ENCODE assay signal across 27 mouse cellular contexts in genomic region chr1:82625474-82625873, GRCm38 (mm10). TPM values are rescaled to one million over a fixed set of nuclear protein-coding genes. Genes with fewer than 3 reads are reported as not detected.
DNase-seq lines count a peak whose midpoint lies in the region; ATAC-seq and TF ChIP-seq lines count a peak whose summit lies in the region.
"Had no signal": no experiment of that assay in that cellular context is flagged by ENCODE, and none has a peak within 500 bp of the region (broad histone marks: within the 10 kb centered on the region; RNA-seq: fewer than 3 reads in every experiment).

No protein-coding gene starts in this region.

- no peaks in the 10 kb centered on the region for H3K79me2 ChIP-seq in MEL (ENCODE audit: control insufficient read depth, insufficient read depth, low read length, poor library complexity)

- 0 out of 2 replicates have a peak overlapping the region, but pooled peaks have one; percentile 45 for H3K27ac ChIP-seq in liver, embryonic 13.5 days
- no peak overlapping the region for H3K27ac ChIP-seq in liver, embryonic 11.5 days (ENCODE audit: low read depth, low read length)
- H3K27ac ChIP-seq in MEL (ENCODE audit: control insufficient read depth, low read depth, low read length) = peak overlapping the region; percentile 73
- H3K27ac ChIP-seq in liver, postnatal 0 days (ENCODE audit: low read depth) = no peak overlapping the region
- H3K27ac ChIP-seq in heart, embryonic 12.5 days (ENCODE audit: poor library complexity, severe bottlenecking) = no peak overlapping the region
- H3K27ac ChIP-seq: embryonic facial prominence, embryonic 13.5 days; embryonic facial prominence, embryonic 15.5 days; forebrain, embryonic 10.5 days; forebrain, embryonic 12.5 days had no signal

- H3K4me1 ChIP-seq in liver, embryonic 13.5 days (replicated peaks) = peaks cover 23% of the 10 kb centered on the region
- H3K4me1 ChIP-seq in liver, embryonic 11.5 days (replicated peaks; ENCODE audit: control insufficient read depth, insufficient read depth, low read length) = peaks cover 2% of the 10 kb centered on the region; the same call in 1 of the 2 replicates
- peaks cover 18 to 37% of the 10 kb centered on the region in 2 experiments for H3K4me1 ChIP-seq in MEL (ENCODE audit: control insufficient read depth in 1 of 2, insufficient read depth in 2 of 2, low read length in 2 of 2)
- H3K4me1 ChIP-seq in liver, postnatal 0 days (ENCODE audit: insufficient read depth) = no peaks in the 10 kb centered on the region
- H3K4me1 ChIP-seq in heart, embryonic 12.5 days (replicated peaks) = peaks cover 7% of the 10 kb centered on the region; the same call in 1 of the 2 replicates
- H3K4me1 ChIP-seq: embryonic facial prominence, embryonic 13.5 days; embryonic facial prominence, embryonic 15.5 days; forebrain, embryonic 10.5 days; forebrain, embryonic 12.5 days had no signal

- WGBS in liver, embryonic 13.5 days (ENCODE audit: insufficient replicate concordance) = 24% methylated on average over 2 of the region's 2 CpGs
- 39% methylated on average over 2 of the region's 2 CpGs for WGBS in liver, embryonic 11.5 days
- 46% methylated on average over 2 of the region's 2 CpGs for WGBS in liver, postnatal 0 days (ENCODE audit: insufficient replicate concordance)
- WGBS in heart, embryonic 12.5 days = 53% methylated on average over 2 of the region's 2 CpGs

- TF ChIP-seq EP300 in MEL (IDR thresholded peaks at IDR 0.05; ENCODE audit: low read depth in 1 of 2, low read length in 2 of 2) = peak; percentile 91 to 96
- TF ChIP-seq EP300 in liver, postnatal 0 days (IDR thresholded peaks at IDR 0.05; ENCODE audit: low read depth) = 0 out of 2 replicates have a peak, but pooled peaks have one; percentile 21

- no peak overlapping the region for H3K4me3 ChIP-seq in liver, embryonic 13.5 days (replicated peaks)
- H3K4me3 ChIP-seq in liver, embryonic 11.5 days (ENCODE audit: low read depth, low read length) = no peak overlapping the region
- peak overlapping the region; percentile 0 to 8; a peak in 1 of 4 replicates for H3K4me3 ChIP-seq in MEL (ENCODE audit: control insufficient read depth in 1 of 2, insufficient read depth in 1 of 2, low read depth in 2 of 2, low read length in 2 of 2)
- no peak overlapping the region for H3K4me3 ChIP-seq in liver, postnatal 0 days (ENCODE audit: low read depth, low read length)
- no peak overlapping the region for H3K4me3 ChIP-seq in heart, embryonic 12.5 days
- H3K4me3 ChIP-seq: embryonic facial prominence, embryonic 13.5 days; embryonic facial prominence, embryonic 15.5 days; erythroblast, embryonic 14.5 days; forebrain, embryonic 10.5 days; forebrain, embryonic 12.5 days had no signal

- no peak for TF ChIP-seq RAD21 in MEL (IDR thresholded peaks at IDR 0.05; ENCODE audit: low read depth, low read length)

- no peak overlapping the region for H3K9ac ChIP-seq in liver, embryonic 13.5 days
- no peak overlapping the region for H3K9ac ChIP-seq in liver, embryonic 11.5 days (ENCODE audit: low read depth, low read length)
- no peak overlapping the region for H3K9ac ChIP-seq in MEL (ENCODE audit: control insufficient read depth, low read depth, low read length, poor library complexity, severe bottlenecking)
- H3K9ac ChIP-seq in liver, postnatal 0 days (replicated peaks) = no peak overlapping the region
- no peak overlapping the region for H3K9ac ChIP-seq in heart, embryonic 12.5 days
- H3K9ac ChIP-seq: embryonic facial prominence, embryonic 13.5 days; embryonic facial prominence, embryonic 15.5 days; forebrain, embryonic 12.5 days had no signal

- no peaks in the 10 kb centered on the region for H3K9me3 ChIP-seq in liver, embryonic 13.5 days (replicated peaks)
- no peaks in the 10 kb centered on the region for H3K9me3 ChIP-seq in liver, embryonic 11.5 days (ENCODE audit: control insufficient read depth, low read length)
- no peaks in the 10 kb centered on the region for H3K9me3 ChIP-seq in MEL (replicated peaks; ENCODE audit: insufficient read depth, low read length)
- no peaks in the 10 kb centered on the region for H3K9me3 ChIP-seq in liver, postnatal 0 days (ENCODE audit: low read length)
- H3K9me3 ChIP-seq in heart, embryonic 12.5 days (replicated peaks) = no peaks in the 10 kb centered on the region
- H3K9me3 ChIP-seq: embryonic facial prominence, embryonic 13.5 days; embryonic facial prominence, embryonic 15.5 days; forebrain, embryonic 10.5 days; forebrain, embryonic 12.5 days had no signal

- no peaks in the 10 kb centered on the region for H3K27me3 ChIP-seq in liver, embryonic 13.5 days
- no peaks in the 10 kb centered on the region for H3K27me3 ChIP-seq in liver, embryonic 11.5 days (replicated peaks; ENCODE audit: control insufficient read depth, insufficient read depth, low read length)
- H3K27me3 ChIP-seq in MEL (ENCODE audit: control insufficient read depth in 1 of 2, insufficient read depth in 2 of 2, low read length in 2 of 2) = no peaks in the 10 kb centered on the region
- H3K27me3 ChIP-seq in liver, postnatal 0 days (ENCODE audit: insufficient read depth, low read length) = no peaks in the 10 kb centered on the region
- peaks cover 5% of the 10 kb centered on the region for H3K27me3 ChIP-seq in heart, embryonic 12.5 days (replicated peaks)
- H3K27me3 ChIP-seq: embryonic facial prominence, embryonic 13.5 days; embryonic facial prominence, embryonic 15.5 days; forebrain, embryonic 12.5 days; Patski had no signal

- no peaks in the 10 kb centered on the region for H3K36me3 ChIP-seq in liver, embryonic 13.5 days
- no peaks in the 10 kb centered on the region for H3K36me3 ChIP-seq in liver, embryonic 11.5 days (ENCODE audit: control insufficient read depth, insufficient read depth, low read length)
- peaks cover 0 to 33% of the 10 kb centered on the region in 2 experiments; a peak in 2 of 4 replicates for H3K36me3 ChIP-seq in MEL (ENCODE audit: control insufficient read depth in 1 of 2, insufficient read depth in 2 of 2, low read length in 2 of 2)
- no peaks in the 10 kb centered on the region for H3K36me3 ChIP-seq in liver, postnatal 0 days (replicated peaks; ENCODE audit: insufficient read depth, low read length)
- no peaks in the 10 kb centered on the region for H3K36me3 ChIP-seq in heart, embryonic 12.5 days
- H3K36me3 ChIP-seq: embryonic facial prominence, embryonic 13.5 days; embryonic facial prominence, embryonic 15.5 days; forebrain, embryonic 10.5 days; forebrain, embryonic 12.5 days had no signal

- ATAC-seq in liver, embryonic 13.5 days (ENCODE audit: low read depth) = no peak
- ATAC-seq in liver, embryonic 11.5 days (replicated peaks; ENCODE audit: low FRiP score) = no peak
- peak; percentile 58 for ATAC-seq in liver, postnatal 0 days
- ATAC-seq in heart, embryonic 12.5 days (ENCODE audit: insufficient number of reproducible peaks, low FRiP score) = no peak
- ATAC-seq: activated CD4-positive, CD25-positive, alpha-beta regulatory T cell, adult 4 months; forebrain, embryonic 14.5 days; forebrain, embryonic 16.5 days; Patski had no signal

- DNase-seq in liver, embryonic 13.5 days = no peak
- no peak for DNase-seq in liver, embryonic 11.5 days (ENCODE audit: low spot score)
- DNase-seq in MEL (ENCODE audit: low read depth, low spot score) = peak; percentile 80
- DNase-seq in liver, postnatal 0 days = no peak
- no peak for DNase-seq in c-Kit-positive CD71-positive TER-119-positive erythroid progenitor cells, embryonic 14.5 days (ENCODE audit: low spot score)
- DNase-seq: adrenal gland, adult 8-10 months; adrenal gland, postnatal 14 days; adrenal gland, postnatal 36 days; cerebellum, adult 11 months; cerebellum, adult 18-20 months; cerebellum, adult 8-10 months; cerebellum, adult 9-11 months; cerebellum, postnatal 14 days; cerebellum, postnatal 36 days; embryo, embryonic 11 days had no signal

- H3K4me2 ChIP-seq in liver, embryonic 13.5 days = no peak overlapping the region
- H3K4me2 ChIP-seq in liver, embryonic 11.5 days = no peak overlapping the region; the same call in 1 of the 2 replicates
- no peak overlapping the region for H3K4me2 ChIP-seq in liver, postnatal 0 days (ENCODE audit: low read depth, low read length)
- no peak overlapping the region for H3K4me2 ChIP-seq in heart, embryonic 12.5 days
- H3K4me2 ChIP-seq: embryonic facial prominence, embryonic 13.5 days; embryonic facial prominence, embryonic 15.5 days; forebrain, embryonic 12.5 days had no signal

- no peak for TF ChIP-seq POLR2A in MEL (IDR thresholded peaks at IDR 0.05; ENCODE audit: control insufficient read depth in 1 of 2, insufficient read depth in 1 of 2, low read depth in 1 of 2, low read length in 2 of 2, poor library complexity in 1 of 2)

- no peak for TF ChIP-seq CTCF in MEL (IDR thresholded peaks at IDR 0.05 in 2 of 3, conservative IDR thresholded peaks at IDR 0.05 in 1 of 3; ENCODE audit: control insufficient read depth in 1 of 3, insufficient read depth in 1 of 3, low read depth in 2 of 3, low read length in 3 of 3, poor library complexity in 1 of 3, severe bottlenecking in 1 of 3)
- TF ChIP-seq CTCF in liver, postnatal 0 days (IDR thresholded peaks at IDR 0.05; ENCODE audit: low read depth) = no peak

TF ChIP-seq in MEL, 35 proteins besides CTCF, POLR2A, EP300 and RAD21 (continues in another document):
- TF ChIP-seq KAT2A (conservative IDR thresholded peaks at IDR 0.05; ENCODE audit: low read depth, low read length) (no peak), GATA1 (IDR thresholded peaks at IDR 0.05; ENCODE audit: low read depth, low read length) (peak; percentile 92), TAL1 (IDR thresholded peaks at IDR 0.05; ENCODE audit: low read length) (peak; percentile 85), TBP (IDR thresholded peaks at IDR 0.05; ENCODE audit: low read depth, low read length) (0 out of 2 replicates have a peak, but pooled peaks have one; percentile 10)

RNA-seq across cellular contexts. Expression of gene Col4a3, which starts 38.8 kb away (rescaled TPM):
- polyA plus RNA-seq in liver, embryonic 13.5 days (2015; fragmentation: Nextera tagmentation; extraction: Ambion mirVana) = 0.09 and 0.14 TPM in 2 replicates
- polyA plus RNA-seq in liver, embryonic 11.5 days (2014; fragmentation: Nextera tagmentation; extraction: Ambion mirVana) = 0.14 and 0.22 TPM in 2 replicates
- total RNA-seq in MEL (2012; rRNA removed) = 0.19 and 0.65 TPM in 2 replicates
- polyA plus RNA-seq in MEL (2012; ENCODE audit: insufficient read depth in 1 of 2, insufficient read length in 2 of 2, low read depth in 1 of 2, low replicate concordance in 2 of 2, missing spikeins in 1 of 2) = under 1 TPM in 1 of 2 experiments, not detected in 1; 0.47 TPM
- polyA plus RNA-seq in liver, postnatal 0 days (2015; fragmentation: Nextera tagmentation; extraction: Ambion mirVana) = 0.22 and 0.27 TPM in 2 replicates
- polyA plus RNA-seq in heart, embryonic 12.5 days (2016; fragmentation: Nextera tagmentation; extraction: Ambion mirVana) = 0.54 and 0.60 TPM in 2 replicates
- total RNA-seq: common myeloid progenitor, adult 5-6 weeks; ES-E14 had no signal

RNA-seq across cellular contexts. Expression of gene Col4a4, which starts 38.8 kb away (rescaled TPM):
- 0.03 TPM in 2 replicates for polyA plus RNA-seq in liver, embryonic 13.5 days (2015; fragmentation: Nextera tagmentation; extraction: Ambion mirVana)
- polyA plus RNA-seq in liver, embryonic 11.5 days (2014; fragmentation: Nextera tagmentation; extraction: Ambion mirVana) = 0.05 and 0.15 TPM in 2 replicates
- not detected in 2 replicates for total RNA-seq in MEL (2012; rRNA removed)
- under 1 TPM in 1 of 2 experiments, not detected in 1; 0.03 TPM for polyA plus RNA-seq in MEL (2012; ENCODE audit: insufficient read depth in 1 of 2, insufficient read length in 2 of 2, low read depth in 1 of 2, low replicate concordance in 2 of 2, missing spikeins in 1 of 2)
- 0.28 and 0.31 TPM in 2 replicates for polyA plus RNA-seq in liver, postnatal 0 days (2015; fragmentation: Nextera tagmentation; extraction: Ambion mirVana)
- 0.33 and 0.49 TPM in 2 replicates for polyA plus RNA-seq in heart, embryonic 12.5 days (2016; fragmentation: Nextera tagmentation; extraction: Ambion mirVana)
- polyA plus RNA-seq: erythroblast, embryonic 14.5 days had no signal

Comparison
In these comparisons a context has a peak if more than half of its experiments do, and no peak if none do; other contexts are left out.
1. H3K27ac ChIP-seq: peak in liver, embryonic 13.5 days (single experiment) and MEL (single experiment); none in liver, embryonic 11.5 days (single experiment), liver, postnatal 0 days (single experiment) and heart, embryonic 12.5 days (single experiment).
2. H3K4me3 ChIP-seq: peak in MEL (2 of 2); none in liver, embryonic 13.5 days (single experiment), liver, embryonic 11.5 days (single experiment), liver, postnatal 0 days (single experiment) and heart, embryonic 12.5 days (single experiment).